Mouse (Mus musculus) lung, embryonic 16.5 days (tissue): Measurements from ENCODE around the gene Nufip2. TPM values are rescaled to one million over a fixed set of nuclear protein-coding genes. Genes with fewer than 3 reads are reported as not detected.

Source experiments
- ATAC-seq: fragments of 200-750 bp; cut with Nextera tagmentation; 2 replicates; pipeline ENCODE4 v1.8.0; 2017; ENCODE audit warnings: low read depth, mild to moderate bottlenecking, moderate library complexity
- H3K27ac ChIP-seq: fragments of 300-500 bp; sonication (generic); 2 replicates; pipeline ENCODE4 v1.5.1; 2014; ENCODE audit warnings: mild to moderate bottlenecking, control low read depth, low read length
- H3K27me3 ChIP-seq: fragments of 300-500 bp; sonication (generic); 2 replicates; pipeline ENCODE4 v1.6.1; 2014; ENCODE audit warnings: low read depth, low read length, mixed read lengths; ENCODE audit not compliant: control insufficient read depth, insufficient read depth
- H3K36me3 ChIP-seq: fragments of 300-500 bp; sonication (generic); 2 replicates; pipeline ENCODE4 v1.6.1; 2014; ENCODE audit warnings: low read length; ENCODE audit not compliant: control insufficient read depth, insufficient read depth
- H3K4me1 ChIP-seq: fragments of 300-500 bp; sonication (generic); replicated peaks from 2 replicates; pipeline ENCODE4 v1.6.1; 2014; ENCODE audit warnings: low read length, mixed read lengths; ENCODE audit not compliant: control insufficient read depth, insufficient read depth
- H3K4me2 ChIP-seq: fragments of 300-500 bp; sonication (generic); 2 replicates; pipeline ENCODE4 v1.6.1; 2014; ENCODE audit warnings: low read depth, low read length, control low read depth
- H3K4me3 ChIP-seq: fragments of 300-500 bp; sonication (generic); 2 replicates; pipeline ENCODE4 v1.5.1; 2014; ENCODE audit warnings: mild to moderate bottlenecking, low read length, control low read depth
- H3K9ac ChIP-seq: fragments of 300-500 bp; sonication (generic); 2 replicates; pipeline ENCODE4 v1.6.1; 2014; ENCODE audit warnings: low read length, control low read depth
- H3K9me3 ChIP-seq: fragments of 300-500 bp; sonication (generic); 2 replicates; pipeline ENCODE4 v1.6.1; 2016; ENCODE audit warnings: low read length; ENCODE audit not compliant: control insufficient read depth
- WGBS: fragments of 180-500 bp; shearing (Covaris S2); extraction: QIAGEN DNeasy Blood & Tissue Kit; methylation state at CpG from one replicate; pipeline ENCODE4 v1.1.7; 2014; 5-methylcytosine and 5-hydroxymethylcytosine counted together
- polyA plus RNA-seq: library from polyadenylated mRNA; unstranded; fragments of >200 nt; fragmentation: Nextera tagmentation; extraction: Ambion mirVana; gene quantifications from 2 replicates; pipeline ENCODE4 v1.2.1, GENCODE M21; 2015

Gene Nufip2
- polyA plus RNA-seq, 1 experiment from 2014 or later = 4.3 TPM

DNA sequence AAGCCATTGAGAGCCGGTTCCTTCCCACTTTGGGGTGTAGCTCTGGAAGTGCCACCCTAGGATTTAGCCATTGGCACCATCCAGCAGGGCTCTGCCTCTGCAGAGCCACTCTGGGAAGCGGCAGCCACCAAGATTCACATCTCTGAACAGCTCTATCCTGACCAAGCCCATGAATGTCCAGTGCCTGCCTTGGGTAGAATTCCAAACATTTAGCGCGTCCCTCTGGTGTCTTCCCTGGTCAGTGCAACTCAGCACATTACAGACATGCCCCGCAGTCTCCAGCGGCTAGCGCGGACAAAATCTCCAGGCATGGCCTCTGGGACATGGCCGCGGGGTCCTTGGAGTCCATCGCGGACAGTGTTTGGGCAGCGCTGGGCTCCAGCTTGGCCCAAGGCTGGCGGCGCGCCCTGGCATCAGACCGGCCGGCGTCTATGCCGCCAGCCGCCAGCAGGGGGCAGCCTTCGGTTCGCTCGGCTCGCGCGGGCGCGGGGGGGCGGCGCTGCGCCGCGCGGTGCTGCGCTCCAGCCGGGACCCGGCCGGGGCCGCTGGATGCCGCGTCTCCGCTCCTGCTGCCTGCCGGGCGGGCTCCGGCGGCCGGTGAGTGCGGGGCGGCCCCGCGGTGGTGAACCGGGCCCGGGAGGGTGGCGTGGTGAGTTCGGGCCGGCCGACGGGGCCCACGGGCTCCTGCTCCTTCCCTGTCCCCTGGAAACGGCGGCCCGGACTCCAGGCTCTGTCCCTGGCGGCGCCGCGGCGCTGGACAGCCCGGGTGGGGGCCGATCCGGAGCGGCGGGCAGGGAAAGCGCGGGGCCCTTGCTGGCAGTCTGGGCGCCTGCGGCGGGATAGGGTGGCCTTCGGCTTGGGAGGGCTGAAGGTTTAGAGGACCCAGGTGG is 77.1 kb downstream of the Nufip2 start, which contains the start of gene Myo18a:
Gene Myo18a (plus strand): TSS at position 464 of the 890 bp plus-strand sequence.
- Histone ChIP-seq H3K9ac (peak within 1 kb of the TSS; percentile 96), H3K4me1 (peaks cover 38% of the 10 kb centered on the region), H3K4me2 (peak within 1 kb of the TSS; percentile 67), H3K4me3 (peak within 1 kb of the TSS; percentile 92), H3K36me3 (no peaks in the 10 kb centered on the region), H3K27me3 (no peaks in the 10 kb centered on the region), H3K27ac (peak within 1 kb of the TSS; percentile 94), H3K9me3 (no peaks in the 10 kb centered on the region)
- ATAC-seq = peak; percentile 80
- WGBS = 2% methylated on average over 55 of the region's 79 CpGs

DNA sequence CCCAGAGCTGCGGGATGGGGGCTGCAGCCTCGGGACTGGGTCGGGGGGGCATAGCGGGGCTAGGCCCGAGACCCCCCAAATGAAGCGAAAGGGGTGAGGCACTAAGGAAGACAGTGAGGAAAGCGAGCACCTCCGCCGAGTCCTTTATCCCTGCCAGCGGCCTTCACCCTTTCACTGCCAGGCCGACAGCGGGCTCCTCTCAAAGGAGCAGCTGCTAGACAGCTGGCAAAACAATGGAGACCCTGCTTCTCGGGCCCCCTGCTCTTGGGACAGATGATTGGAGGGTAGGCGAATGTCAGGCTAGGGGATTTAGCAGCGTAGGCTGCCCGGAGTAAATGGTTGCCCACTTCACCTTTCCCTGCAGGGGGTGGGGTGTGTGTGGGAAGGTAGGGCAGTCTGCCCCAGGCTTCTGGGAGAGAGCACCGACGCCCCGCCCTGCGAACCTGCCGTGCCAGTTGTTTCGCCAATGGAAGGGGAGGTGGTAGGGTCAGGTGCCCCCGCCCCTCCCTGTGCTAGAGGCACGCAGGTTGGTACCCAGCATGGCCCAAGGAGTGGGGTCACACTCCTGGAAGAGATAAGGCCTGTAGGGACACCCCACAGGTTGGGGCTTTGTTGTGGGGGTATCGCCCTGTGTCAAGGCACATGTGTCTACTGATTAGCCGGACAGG is 77.9 kb downstream of the Nufip2 start:
- Histone ChIP-seq H3K9me3 (no peaks in the 10 kb centered on the region), H3K9ac (peak overlapping the region; percentile 96), H3K4me3 (peak overlapping the region; percentile 92), H3K4me2 (peak overlapping the region; percentile 67), H3K27ac (peak overlapping the region; percentile 94), H3K4me1 (peaks cover 38% of the 10 kb centered on the region), H3K36me3 (no peaks in the 10 kb centered on the region), H3K27me3 (no peaks in the 10 kb centered on the region)
- WGBS = 4% methylated on average over 26 of the region's 26 CpGs
- peak; percentile 51 for ATAC-seq

DNA sequence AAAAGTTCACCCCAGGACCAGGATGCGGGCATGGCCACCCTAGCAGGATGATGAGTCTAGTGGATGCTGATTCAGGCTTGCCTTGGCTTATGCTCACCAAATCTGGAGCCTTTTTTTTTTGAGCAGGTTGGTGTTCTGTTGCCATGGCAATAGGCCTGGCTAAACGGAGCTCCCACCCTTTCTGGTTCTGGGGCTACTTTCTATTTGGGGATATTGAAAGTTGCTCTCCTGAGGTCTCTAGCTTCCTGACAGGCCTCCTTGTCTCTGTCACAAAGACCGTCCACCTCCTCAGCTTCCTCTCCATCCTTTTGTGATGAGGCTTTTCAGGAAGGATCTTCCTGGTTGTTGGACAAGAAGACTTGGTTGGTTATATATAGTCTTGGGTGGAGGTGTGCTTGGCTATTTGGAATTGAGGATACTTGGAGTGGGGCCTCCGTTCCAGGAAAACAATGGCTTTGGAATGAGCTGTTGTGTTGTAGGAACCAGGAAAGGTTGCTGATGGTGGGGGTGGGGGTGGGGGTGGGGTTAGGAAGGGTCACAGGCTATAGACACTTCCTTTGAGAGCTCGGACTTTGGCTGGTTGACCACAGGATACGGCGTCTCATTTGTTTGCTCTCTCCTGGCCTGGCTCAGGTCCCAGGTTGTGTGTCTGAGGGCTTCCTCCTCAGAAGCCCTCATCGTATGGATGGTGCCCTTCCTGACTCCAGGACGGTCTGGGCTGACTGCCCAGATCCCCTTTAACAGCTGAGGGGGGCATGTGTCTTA is 78.9 kb downstream of the Nufip2 start:
- H3K9me3 ChIP-seq = no peaks in the 10 kb centered on the region
- ATAC-seq = peak; percentile 46
- peaks cover 38% of the 10 kb centered on the region for H3K4me1 ChIP-seq
- H3K36me3 ChIP-seq = no peaks in the 10 kb centered on the region
- H3K27me3 ChIP-seq = no peaks in the 10 kb centered on the region
- H3K4me2 ChIP-seq = peak overlapping the region; percentile 67
- peak overlapping the region; percentile 96; the same call in 1 of the 2 replicates for H3K9ac ChIP-seq
- 34% methylated on average over 9 of the region's 9 CpGs for WGBS
- H3K27ac ChIP-seq = peak overlapping the region; percentile 94
- H3K4me3 ChIP-seq = peak overlapping the region; percentile 92

DNA sequence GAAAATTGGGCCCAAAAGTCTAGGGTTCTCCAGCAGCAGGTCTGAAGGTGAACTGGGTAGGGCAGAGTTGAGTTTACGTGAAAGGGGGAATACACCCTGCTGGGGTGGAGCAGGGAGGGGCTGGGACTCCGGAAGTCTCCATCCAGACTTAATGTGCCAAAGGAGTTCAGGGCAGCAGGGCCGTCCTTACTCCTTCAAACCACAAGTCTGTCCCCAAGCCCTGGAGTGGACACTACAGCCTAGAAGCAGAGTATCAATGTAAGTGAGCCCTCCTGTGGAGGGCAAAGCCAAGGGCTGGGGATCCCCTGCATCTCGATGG is 79.5 kb downstream of the Nufip2 start:
- Histone ChIP-seq H3K9me3 (no peaks in the 10 kb centered on the region), H3K4me1 (peaks cover 38% of the 10 kb centered on the region), H3K4me3 (peak overlapping the region; percentile 16), H3K27me3 (no peaks in the 10 kb centered on the region), H3K9ac (no peak overlapping the region), H3K27ac (peak overlapping the region; percentile 94), H3K4me2 (peak overlapping the region; percentile 67), H3K36me3 (no peaks in the 10 kb centered on the region)
- peak; percentile 1; the same call in 1 of the 2 replicates for ATAC-seq
- WGBS = 29% methylated on average over 4 of the region's 4 CpGs

DNA sequence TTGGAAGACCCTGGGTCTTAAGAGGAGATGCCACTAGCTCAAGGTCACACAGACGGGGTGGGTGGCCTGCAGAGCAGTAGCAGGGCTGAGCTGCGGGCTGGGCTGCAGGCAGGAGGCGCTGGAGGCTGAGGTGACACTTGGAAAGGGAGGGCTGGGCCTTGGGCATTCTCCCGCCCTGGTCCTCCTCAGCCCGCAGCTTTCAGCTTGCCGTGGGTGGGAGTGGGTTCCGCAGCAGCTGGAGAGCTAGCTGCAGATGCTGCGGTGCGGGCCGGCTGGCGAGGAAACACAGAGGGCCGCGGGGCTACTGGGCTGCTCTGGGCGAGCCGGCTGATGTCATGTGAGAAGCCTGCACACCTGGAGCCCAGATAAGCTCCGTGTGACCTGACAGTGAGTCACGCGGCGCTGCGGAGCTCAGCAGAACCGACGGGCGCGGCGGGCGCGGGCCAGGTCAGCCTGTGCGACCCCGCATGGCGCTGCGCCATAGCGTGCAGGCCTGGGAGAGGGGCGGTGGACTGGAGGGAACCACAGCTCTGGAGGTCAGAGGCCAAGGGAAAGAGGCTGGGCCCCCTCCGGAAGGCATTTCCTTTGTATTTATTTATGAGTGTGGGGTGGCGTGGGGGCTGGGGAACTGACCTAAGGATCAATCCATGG is 80.5 kb downstream of the Nufip2 start:
- Histone ChIP-seq H3K36me3 (no peaks in the 10 kb centered on the region), H3K9me3 (no peaks in the 10 kb centered on the region), H3K9ac (peak overlapping the region; percentile 67), H3K27ac (peak overlapping the region; percentile 64), H3K4me3 (peak overlapping the region; percentile 48), H3K4me2 (peak overlapping the region; percentile 67), H3K4me1 (peaks cover 38% of the 10 kb centered on the region), H3K27me3 (no peaks in the 10 kb centered on the region)
- peak; percentile 53 for ATAC-seq
- 2% methylated on average over 34 of the region's 35 CpGs for WGBS

DNA sequence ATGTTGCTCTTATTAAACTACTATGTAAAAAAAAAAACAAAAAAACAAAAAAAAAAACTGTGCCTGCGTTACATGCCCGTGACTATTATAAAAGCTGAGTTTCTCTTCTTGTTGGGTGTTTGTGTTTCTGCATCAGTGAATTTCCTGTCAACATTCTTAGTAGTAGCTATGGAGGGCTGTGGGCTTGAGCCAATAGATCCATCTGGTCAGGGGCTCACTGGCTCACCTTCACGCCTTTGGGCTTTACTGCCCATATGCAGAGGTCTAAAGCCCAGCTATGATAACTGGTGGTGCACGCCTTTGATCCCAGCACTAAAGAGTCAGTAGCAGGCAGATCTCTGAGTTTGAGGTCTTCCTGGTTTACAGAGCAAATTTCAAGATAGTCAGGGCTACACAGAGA is 83.5 kb downstream of the Nufip2 start:
- Histone ChIP-seq H3K4me2 (no peak overlapping the region), H3K4me1 (peaks cover 33% of the 10 kb centered on the region), H3K27me3 (no peaks in the 10 kb centered on the region), H3K36me3 (no peaks in the 10 kb centered on the region), H3K9me3 (no peaks in the 10 kb centered on the region), H3K4me3 (no peak overlapping the region), H3K27ac (no peak overlapping the region), H3K9ac (no peak overlapping the region)
- ATAC-seq = no peak
- 75% methylated on average over 4 of the region's 4 CpGs for WGBS

DNA sequence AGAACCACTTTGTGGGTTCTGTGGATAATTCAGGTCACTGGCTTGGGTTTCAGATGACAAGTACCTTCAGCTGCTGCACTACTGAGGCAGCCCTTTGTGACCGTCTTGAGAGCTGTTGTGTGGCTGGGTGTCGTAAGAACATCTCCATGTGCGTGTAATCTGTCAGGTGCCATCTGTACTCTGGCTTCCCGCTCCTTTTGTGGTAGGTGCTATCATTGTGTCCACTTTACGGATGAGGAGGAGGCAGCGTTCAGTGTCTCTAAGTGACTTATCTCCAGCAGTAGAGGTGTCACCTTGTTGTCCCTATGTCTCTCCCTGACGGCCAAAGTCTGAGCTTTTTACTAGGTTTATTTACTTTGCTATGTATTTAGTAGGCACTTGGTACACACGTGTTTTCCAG is 84.4 kb downstream of the Nufip2 start:
- 65% methylated on average over 8 of the region's 8 CpGs for WGBS
- H3K36me3 ChIP-seq = no peaks in the 10 kb centered on the region
- no peak overlapping the region for H3K4me3 ChIP-seq
- H3K27ac ChIP-seq = no peak overlapping the region
- no peaks in the 10 kb centered on the region for H3K9me3 ChIP-seq
- H3K27me3 ChIP-seq = no peaks in the 10 kb centered on the region
- no peak overlapping the region for H3K9ac ChIP-seq
- no peak for ATAC-seq
- H3K4me2 ChIP-seq = no peak overlapping the region
- peaks cover 24% of the 10 kb centered on the region for H3K4me1 ChIP-seq

DNA sequence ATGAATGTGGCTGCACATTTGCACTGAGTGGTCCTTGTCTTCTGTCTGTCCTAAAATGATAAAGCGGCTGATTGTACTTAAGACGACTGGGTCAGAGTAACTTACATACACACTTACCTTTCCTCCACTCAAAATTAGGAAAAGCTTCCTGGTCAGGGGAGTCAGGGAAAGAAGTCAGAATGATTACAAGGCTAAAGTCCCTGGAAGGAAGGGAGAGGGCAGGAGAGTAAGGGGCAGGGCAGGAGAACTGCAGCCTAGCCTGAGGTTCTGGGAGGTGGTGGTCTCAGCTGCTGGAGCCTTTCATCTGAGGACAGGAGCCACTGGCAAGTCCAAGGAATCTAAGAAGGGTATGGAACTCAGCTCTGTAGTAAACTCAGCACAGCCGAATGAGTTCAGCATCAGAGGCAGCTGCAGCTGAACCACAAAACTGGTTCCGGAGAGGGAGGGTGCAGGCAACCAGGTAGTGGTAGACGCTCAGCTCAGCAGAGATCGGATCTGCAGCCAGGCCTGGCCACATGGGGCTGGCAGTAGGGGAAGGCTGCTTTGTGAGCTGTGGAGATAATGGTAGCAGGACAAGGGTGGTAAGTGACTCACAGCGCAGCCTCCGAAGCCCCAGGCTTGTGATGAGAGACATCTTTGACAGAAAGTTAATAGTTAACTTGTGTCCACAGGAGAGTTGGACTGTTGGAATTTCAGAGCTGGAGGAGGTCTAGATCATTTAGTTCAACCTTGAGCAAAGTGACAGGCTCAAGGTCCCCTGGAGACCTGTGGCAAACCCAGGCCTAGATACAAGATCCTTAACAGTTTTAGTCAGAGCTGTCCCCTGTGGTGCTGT is 86.1 kb downstream of the Nufip2 start:
- no peak overlapping the region for H3K9ac ChIP-seq
- H3K4me2 ChIP-seq = no peak overlapping the region
- H3K9me3 ChIP-seq = no peaks in the 10 kb centered on the region
- no peak overlapping the region for H3K4me3 ChIP-seq
- peak overlapping the region; percentile 58 for H3K27ac ChIP-seq
- H3K4me1 ChIP-seq = peaks cover 9% of the 10 kb centered on the region
- WGBS = 53% methylated on average over 8 of the region's 8 CpGs
- no peaks in the 10 kb centered on the region; the same call in 1 of the 2 replicates for H3K36me3 ChIP-seq
- no peaks in the 10 kb centered on the region for H3K27me3 ChIP-seq
- peak; percentile 30 for ATAC-seq
